ENCODE assay signal across 8 mouse cellular contexts in the genomic region with DNA sequence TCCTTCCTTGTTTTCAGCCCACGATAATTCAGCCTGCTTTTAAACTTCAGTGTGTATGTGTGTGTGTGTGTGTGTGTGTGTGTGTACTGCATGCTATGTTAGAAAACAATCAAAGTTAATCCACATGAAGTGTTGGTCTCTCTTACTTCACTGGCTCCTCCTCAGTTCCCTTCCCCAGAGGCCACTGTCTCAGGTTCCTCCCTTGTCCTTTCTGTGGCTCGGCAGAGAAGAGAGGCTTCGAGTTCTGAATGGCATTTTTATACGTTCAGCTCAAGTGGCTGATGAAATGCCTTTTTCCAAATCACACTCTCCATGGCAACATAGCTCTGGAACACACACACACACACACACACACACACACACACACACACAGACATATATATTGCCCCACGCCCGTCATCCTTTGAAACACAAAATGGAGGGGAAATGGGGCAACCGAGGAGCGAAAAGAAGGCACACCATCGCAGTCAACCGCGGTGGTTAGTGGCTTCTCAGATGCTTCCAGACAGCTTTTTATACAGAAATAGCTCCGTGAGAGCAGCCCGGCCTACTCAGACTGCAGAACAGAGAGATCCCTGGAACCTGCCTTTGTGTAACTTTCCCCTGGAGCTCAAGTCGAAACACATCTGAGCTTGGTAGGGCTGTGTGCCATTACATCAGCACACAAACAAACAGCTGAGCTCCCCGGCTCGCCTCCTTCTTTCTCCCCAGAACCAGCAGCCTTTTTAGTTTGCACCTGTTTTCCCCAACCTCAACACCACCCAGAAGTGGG. TPM values are rescaled to one million over a fixed set of nuclear protein-coding genes. Genes with fewer than 3 reads are reported as not detected.
DNase-seq lines count a peak whose midpoint lies in the region; ATAC-seq and TF ChIP-seq lines count a peak whose summit lies in the region.

No protein-coding gene starts in this region.

- H3K36me3 ChIP-seq in hindbrain, postnatal 0 days (ENCODE audit: insufficient read depth, low read length) = no peaks in the 10 kb centered on the region
- H3K36me3 ChIP-seq in thymus, adult 2 months (ENCODE audit: control insufficient read depth, insufficient read depth, low read length) = no peaks in the 10 kb centered on the region

- H3K4me2 ChIP-seq in hindbrain, postnatal 0 days (ENCODE audit: low read depth, low read length) = no peak overlapping the region

- ATAC-seq in hindbrain, postnatal 0 days = peak; percentile 44; the same call in 1 of the 2 replicates
- ATAC-seq in megakaryocyte progenitor cell, adult 5-6 weeks (replicated peaks; ENCODE audit: poor library complexity) = peak; percentile 49

- WGBS in hindbrain, postnatal 0 days = 36% methylated on average over 16 of the region's 16 CpGs
- 4% methylated on average over 16 of the region's 16 CpGs for WGBS in thymus, adult 2 months

- TF ChIP-seq POLR2A in embryonic fibroblast, embryonic 13.5 days (IDR thresholded peaks at IDR 0.05; ENCODE audit: low read depth, low read length) = no peak
- no peak for TF ChIP-seq POLR2A in thymus, adult 2 months (IDR thresholded peaks at IDR 0.05; ENCODE audit: control insufficient read depth, extremely low read depth, insufficient read depth, low read length, poor library complexity)

- no peaks in the 10 kb centered on the region for H3K9me3 ChIP-seq in hindbrain, postnatal 0 days (ENCODE audit: low read length)

- intact Hi-C loops in left cerebral cortex, postnatal 4 days (cut with DNase I) = no loop called here

- no peak for TF ChIP-seq CTCF in embryonic fibroblast, embryonic 13.5 days (IDR thresholded peaks at IDR 0.05; ENCODE audit: borderline replicate concordance, insufficient read depth, low read length)
- TF ChIP-seq CTCF in hindbrain, postnatal 0 days (IDR thresholded peaks at IDR 0.05; ENCODE audit: low read depth) = no peak
- no peak for TF ChIP-seq CTCF in thymus, adult 2 months (IDR thresholded peaks at IDR 0.05; ENCODE audit: borderline replicate concordance, control insufficient read depth, extremely low read depth, insufficient read depth, low read length, poor library complexity)

- H3K27ac ChIP-seq in embryonic fibroblast, embryonic 13.5 days (ENCODE audit: insufficient read depth, low read length) = peak overlapping the region; percentile 96
- H3K27ac ChIP-seq in hindbrain, postnatal 0 days = peak overlapping the region; percentile 64
- peak overlapping the region; percentile 73 for H3K27ac ChIP-seq in thymus, adult 2 months (ENCODE audit: control insufficient read depth, insufficient read depth, low read length)

- H3K4me1 ChIP-seq in embryonic fibroblast, embryonic 13.5 days (ENCODE audit: control insufficient read depth, insufficient read depth, low read length) = peaks cover 8% of the 10 kb centered on the region
- peaks cover 5% of the 10 kb centered on the region for H3K4me1 ChIP-seq in hindbrain, postnatal 0 days (ENCODE audit: insufficient read depth, low read length)
- peaks cover 12% of the 10 kb centered on the region for H3K4me1 ChIP-seq in thymus, adult 2 months (replicated peaks; ENCODE audit: control insufficient read depth, insufficient read depth, low read length)

- H3K4me3 ChIP-seq in embryonic fibroblast, embryonic 13.5 days (ENCODE audit: insufficient read depth, low read length) = no peak overlapping the region
- no peak overlapping the region for H3K4me3 ChIP-seq in hindbrain, postnatal 0 days (ENCODE audit: low read length)
- peak overlapping the region; percentile 39 for H3K4me3 ChIP-seq in thymus, adult 2 months (ENCODE audit: control insufficient read depth, insufficient read depth, low read length)

- peak; percentile 59 to 68 for DNase-seq in left cerebral cortex, adult 18-20 months (ENCODE audit: low spot score in 2 of 2)
- no peak for DNase-seq in left cerebral cortex, postnatal 4 days
- no peak for DNase-seq in hindbrain, postnatal 0 days (ENCODE audit: low spot score)
- peak; percentile 30 for DNase-seq in thymus, adult 2 months
- no peak for DNase-seq in cerebellum, adult 8-10 months
- no peak for DNase-seq in c-Kit-positive CD71-positive TER-119-positive erythroid progenitor cells, embryonic 14.5 days (ENCODE audit: low spot score)

- H3K27me3 ChIP-seq in hindbrain, postnatal 0 days (ENCODE audit: insufficient read depth, low read length) = no peaks in the 10 kb centered on the region
- H3K27me3 ChIP-seq in thymus, adult 2 months (ENCODE audit: control insufficient read depth, insufficient read depth, low read length) = no peaks in the 10 kb centered on the region

- H3K9ac ChIP-seq in hindbrain, postnatal 0 days (replicated peaks; ENCODE audit: low read length) = no peak overlapping the region

RNA-seq across cellular contexts. Expression of gene Mcur1, which starts 34.4 kb away (rescaled TPM):
- 10 to 100 TPM; 17.1 to 17.9 TPM for total RNA-seq in left cerebral cortex, adult 18-20 months (2021)
- 1 to 10 TPM; 7.0 to 7.9 TPM for total RNA-seq in left cerebral cortex, postnatal 4 days (2021)
- 11.8 and 14.1 TPM in 2 replicates for polyA plus RNA-seq in embryonic fibroblast, embryonic 13.5 days (2011; ENCODE audit: insufficient read length, low read depth, missing spikeins)
- total RNA-seq in hindbrain, postnatal 0 days (2014; rRNA removed) = 9.3 and 12.4 TPM in 2 replicates
- polyA plus RNA-seq in hindbrain, postnatal 0 days (2015; fragmentation: Nextera tagmentation; extraction: Ambion mirVana) = 8.0 and 8.4 TPM in 2 replicates
- total RNA-seq in megakaryocyte progenitor cell, adult 5-6 weeks (2015) = 16.0 and 18.8 TPM in 2 replicates
- total RNA-seq in megakaryocyte progenitor cell, adult 5-6 weeks (2017) = 13.7 and 13.8 TPM in 2 replicates
- 18.0 and 28.2 TPM in 2 replicates for polyA plus RNA-seq in thymus, adult 2 months (2012; rRNA removed)

RNA-seq across cellular contexts. Expression of gene Ranbp9, which starts 44.5 kb away (rescaled TPM):
- 100 to 1,000 TPM; 102 to 105 TPM for total RNA-seq in left cerebral cortex, adult 18-20 months (2021)
- 10 to 100 TPM; 64.7 to 66.3 TPM for total RNA-seq in left cerebral cortex, postnatal 4 days (2021)
- 55.4 and 74.1 TPM in 2 replicates for polyA plus RNA-seq in embryonic fibroblast, embryonic 13.5 days (2011; ENCODE audit: insufficient read length, low read depth, missing spikeins)
- total RNA-seq in hindbrain, postnatal 0 days (2014; rRNA removed) = 52.7 and 67.1 TPM in 2 replicates
- 9.6 and 11.0 TPM in 2 replicates for polyA plus RNA-seq in hindbrain, postnatal 0 days (2015; fragmentation: Nextera tagmentation; extraction: Ambion mirVana)
- 82.8 and 98.1 TPM in 2 replicates for total RNA-seq in megakaryocyte progenitor cell, adult 5-6 weeks (2015)
- 64.5 and 82.0 TPM in 2 replicates for total RNA-seq in megakaryocyte progenitor cell, adult 5-6 weeks (2017)
- polyA plus RNA-seq in thymus, adult 2 months (2012; rRNA removed) = 26.7 and 35.6 TPM in 2 replicates

Comparison
In these comparisons a context has a peak if more than half of its experiments do, and no peak if none do; other contexts are left out.
1. DNase-seq: peak in left cerebral cortex, adult 18-20 months (2 of 2) and thymus, adult 2 months (single experiment); none in left cerebral cortex, postnatal 4 days (single experiment), hindbrain, postnatal 0 days (single experiment), cerebellum, adult 8-10 months (single experiment) and c-Kit-positive CD71-positive TER-119-positive erythroid progenitor cells, embryonic 14.5 days (single experiment).
2. Peak in every context shown above with its lines, with median percentiles within 50 percentile points of each other: H3K27ac ChIP-seq.